Mouse (Mus musculus) erythroblast, adult 5-6 weeks (primary cell): Measurements from ENCODE around the gene Gm2696. TPM values are rescaled to one million over a fixed set of nuclear protein-coding genes. Genes with fewer than 3 reads are reported as not detected.

ENCODE experiments used
- ATAC-seq: replicated peaks from 2 replicates; pipeline ENCODE4 v1.8.0; 2016; ENCODE audit warnings: moderate number of reproducible peaks, mild to moderate bottlenecking, moderate TSS enrichment, inconsistent platforms; ENCODE audit not compliant: poor library complexity, low FRiP score, severe bottlenecking
- total RNA-seq, 2 experiments: library from RNA; stranded (forward) in 1 of 2; stranded (reverse) in 1 of 2; fragments of 150-400 nt in 1 of 2; fragments of 200-764, 138-1000 nt in 1 of 2; gene quantifications; 2 replicates each; pipeline versions ENCODE4 v1.2.3 to v1.2.4; 2015 to 2017; ENCODE audit warnings: low replicate concordance in 2 of 2

Gene Gm2696
- total RNA-seq, 2 experiments from 2014 or later = not detected

DNA sequence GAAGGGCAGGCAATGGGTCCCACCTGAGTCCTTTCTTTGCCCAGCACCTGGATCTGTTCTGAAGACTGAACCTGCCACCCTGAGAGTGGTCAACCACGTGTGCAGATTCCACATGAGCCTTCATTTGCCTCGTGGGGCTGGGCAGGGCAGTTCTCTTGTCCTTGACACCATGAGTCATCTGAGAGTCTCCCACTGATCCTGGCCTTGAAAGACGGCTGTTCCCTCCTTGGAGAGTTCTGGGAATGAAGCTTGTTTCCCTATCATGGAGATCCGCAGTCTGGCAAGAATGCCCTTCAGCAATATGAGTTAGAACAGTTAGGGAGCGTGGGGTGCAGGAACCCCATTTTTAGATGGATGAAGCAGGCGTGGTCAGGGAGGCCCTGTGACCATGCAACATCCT is 24.5 kb downstream of the Gm2696 start:
- ATAC-seq = no peak

DNA sequence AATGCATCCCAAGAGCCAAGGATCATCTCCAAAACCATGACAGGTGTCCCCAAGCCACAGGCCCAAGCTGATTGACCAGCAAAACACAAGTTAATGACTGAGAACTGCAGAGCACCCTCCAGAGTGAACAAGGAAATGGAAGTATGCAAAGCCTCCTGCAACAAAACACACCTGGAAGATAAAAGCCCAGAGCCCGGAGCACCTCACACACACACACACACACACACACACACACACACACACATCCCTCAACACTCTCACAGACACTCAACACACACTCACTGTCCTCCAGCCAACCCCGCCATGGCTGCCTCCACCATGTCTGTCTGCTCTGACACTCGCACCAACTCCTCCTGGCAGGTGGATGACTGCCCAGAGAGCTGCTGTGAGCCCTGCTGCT is 32.0 kb downstream of the Gm2696 start, which contains the start of gene Gm36176:
Gene Gm36176 (plus strand): TSS at position 301 of the 400 bp plus-strand sequence.
- no peak for ATAC-seq

DNA sequence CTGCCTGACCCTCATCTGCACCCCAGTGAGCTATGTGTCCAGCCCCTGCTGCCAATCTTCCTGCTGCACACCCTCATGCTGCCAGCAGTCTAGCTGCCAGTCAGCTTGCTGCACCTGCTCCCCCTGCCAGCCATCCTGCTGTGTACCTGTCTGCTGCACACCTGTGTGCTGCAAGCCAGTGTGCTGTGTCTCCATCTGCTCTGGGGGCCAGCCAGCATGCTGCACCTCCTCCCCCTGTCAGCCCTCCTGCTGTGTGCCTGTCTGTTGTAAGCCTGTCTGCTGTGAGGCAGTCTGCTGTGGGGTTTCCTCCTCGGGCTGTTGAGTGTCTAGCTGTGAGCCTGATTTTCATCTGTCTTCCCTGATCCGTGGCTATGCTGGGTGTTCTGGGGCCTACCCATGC is 32.5 kb downstream of the Gm2696 start:
- ATAC-seq = no peak

DNA sequence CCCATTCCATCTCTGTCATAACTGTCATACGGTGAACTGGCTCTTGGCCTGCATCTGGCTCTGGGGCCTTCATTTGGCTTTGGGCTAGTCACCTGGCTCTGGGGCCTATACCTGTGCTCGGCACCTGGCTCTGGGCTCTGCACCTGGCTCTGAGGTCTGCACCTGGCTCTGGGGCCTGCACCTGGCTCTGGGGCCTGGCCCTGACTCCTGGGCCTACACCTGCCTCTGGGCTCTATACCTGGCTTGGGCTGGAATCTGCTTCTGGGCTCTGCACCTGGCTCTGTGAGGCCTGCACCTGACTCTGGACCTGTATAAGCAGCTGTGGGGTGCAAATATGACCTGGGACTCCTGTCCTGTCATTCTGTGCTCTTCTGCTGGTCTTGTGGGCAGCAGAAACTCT is 33.1 kb downstream of the Gm2696 start:
- ATAC-seq = no peak

DNA sequence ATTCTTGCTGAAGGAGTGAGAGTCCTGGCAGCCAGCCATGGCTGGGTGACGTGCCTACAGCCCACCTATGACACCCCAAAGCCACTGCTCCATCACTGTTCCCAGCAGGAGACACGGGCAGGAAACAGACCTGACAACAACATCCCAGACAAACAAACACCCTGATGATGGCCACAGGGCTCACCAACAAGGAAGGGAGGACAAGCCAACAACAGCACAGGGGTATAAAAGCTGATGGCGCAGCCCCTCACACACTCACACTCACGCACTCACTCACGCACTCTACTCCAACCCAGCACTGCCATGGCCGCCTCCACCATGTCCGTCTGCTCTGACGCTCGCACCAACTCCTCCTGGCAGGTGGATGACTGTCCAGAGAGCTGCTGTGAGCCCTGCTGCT is 38.1 kb downstream of the Gm2696 start, which contains the start of gene Gm10318:
Gene Gm10318 (plus strand): TSS at position 301 of the 400 bp plus-strand sequence.
- ATAC-seq = no peak

DNA sequence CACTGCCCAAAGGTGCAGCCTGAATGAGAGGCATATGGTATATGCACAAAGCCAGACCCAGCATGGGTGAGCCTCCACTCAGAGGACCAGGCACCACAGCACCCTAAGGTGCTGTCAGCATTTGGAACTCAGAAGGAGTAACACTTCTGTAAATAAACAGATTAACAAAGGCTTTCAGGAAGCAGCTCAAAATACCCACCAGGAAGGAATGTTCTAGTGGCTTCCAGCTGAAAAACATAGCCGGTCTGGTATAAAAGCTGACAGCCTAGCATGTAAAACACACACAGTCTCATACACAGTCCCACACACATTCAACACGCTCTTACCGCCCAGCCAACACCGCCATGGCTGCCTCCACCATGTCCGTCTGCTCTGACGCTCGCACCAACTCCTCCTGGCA is 47.2 kb downstream of the Gm2696 start, which contains the start of gene Gm3285:
Gene Gm3285 (plus strand): TSS at position 301 of the 400 bp plus-strand sequence.
- no peak for ATAC-seq

DNA sequence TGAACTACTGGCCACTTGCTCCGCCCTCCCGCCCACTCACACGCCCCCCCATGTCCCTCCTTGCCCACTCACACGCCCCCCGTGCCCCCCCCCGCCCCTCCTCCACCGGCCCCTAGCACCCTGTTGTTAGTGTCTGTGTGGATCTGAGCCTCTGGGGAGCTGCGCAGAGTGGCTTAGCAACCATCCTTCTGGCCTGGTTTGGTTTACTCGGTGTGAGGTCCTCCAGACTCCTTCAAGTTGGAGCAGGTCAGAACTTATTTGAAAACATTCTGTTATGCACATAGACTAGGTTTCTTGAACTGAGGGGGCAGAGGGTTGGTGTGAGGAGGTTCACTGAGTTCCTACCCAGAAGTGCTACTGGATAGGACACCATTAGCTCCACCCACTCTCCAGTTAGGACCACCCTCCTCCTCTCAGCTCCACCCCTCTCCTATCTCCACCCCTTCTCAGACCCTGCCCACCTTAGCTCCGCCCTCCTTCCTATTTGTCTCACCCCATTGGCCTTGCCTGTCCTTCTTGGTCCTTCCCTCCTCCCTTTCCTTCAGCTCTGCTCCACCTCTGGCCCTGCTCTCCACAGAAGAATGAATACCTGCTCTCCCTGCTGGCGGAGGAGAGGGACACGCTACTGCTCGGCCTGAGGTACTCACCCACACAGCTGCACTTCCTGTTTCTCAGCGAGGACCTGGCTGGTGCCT is 49.7 kb downstream of the Gm2696 start:
- ATAC-seq = peak; percentile 30; the same call in 1 of the 2 replicates

DNA sequence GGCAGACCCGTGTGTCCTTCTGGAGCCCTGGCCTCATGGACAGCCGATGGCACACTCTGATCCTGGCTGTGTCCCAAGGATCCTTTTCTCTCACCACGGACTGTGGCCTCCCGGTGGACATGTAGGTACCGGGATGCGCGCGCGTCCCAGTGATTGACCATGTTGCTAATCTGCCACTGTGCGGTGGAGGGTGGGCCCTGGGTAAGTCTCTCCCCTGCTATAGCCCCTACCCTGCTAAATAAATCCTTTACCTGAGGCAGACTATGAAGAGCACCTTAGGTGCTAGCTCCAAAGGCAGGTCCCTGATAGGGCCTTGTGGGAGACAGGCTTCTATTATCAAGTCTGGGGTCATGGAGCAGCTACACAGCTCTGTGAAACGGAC is 50.3 kb downstream of the Gm2696 start:
- no peak for ATAC-seq

DNA sequence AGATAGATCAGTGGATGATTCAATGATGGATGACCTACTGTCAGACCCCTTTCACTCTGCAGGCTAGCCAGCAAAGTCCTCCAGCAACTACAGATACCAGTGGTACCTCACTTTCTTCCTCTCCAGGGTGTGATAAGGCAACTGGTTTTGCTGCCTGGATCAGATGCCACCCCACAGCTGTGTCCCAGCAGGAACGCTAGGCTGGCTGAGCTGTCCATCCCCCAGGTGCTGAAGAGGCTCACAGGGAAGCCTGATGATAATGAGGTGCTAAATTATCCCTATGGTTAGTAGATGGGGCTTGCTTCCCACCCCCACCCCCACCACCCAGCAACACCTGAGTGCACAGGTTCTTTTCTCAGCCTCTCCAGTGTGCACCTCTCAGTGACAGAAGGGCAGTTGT is 53.1 kb downstream of the Gm2696 start:
- no peak for ATAC-seq

DNA sequence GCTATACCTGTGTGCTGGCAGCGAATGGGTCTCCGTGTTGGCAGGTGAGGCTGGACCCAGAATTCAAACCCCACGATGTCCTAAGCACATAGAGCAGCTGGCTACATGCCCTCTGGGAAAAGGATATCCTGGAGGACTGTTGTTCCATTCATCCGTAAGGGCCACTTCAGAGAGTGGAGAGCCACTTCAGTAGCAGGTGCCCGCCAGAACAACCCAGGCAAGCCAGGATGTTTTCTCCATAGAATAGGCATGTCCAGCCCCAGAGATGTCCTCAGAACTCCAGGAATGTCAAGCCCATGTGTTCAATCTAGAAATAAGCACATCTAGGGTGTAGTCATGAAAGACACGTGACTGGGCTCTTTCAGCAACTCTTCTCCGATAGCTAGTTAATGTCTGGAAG is 55.2 kb downstream of the Gm2696 start:
- no peak for ATAC-seq

DNA sequence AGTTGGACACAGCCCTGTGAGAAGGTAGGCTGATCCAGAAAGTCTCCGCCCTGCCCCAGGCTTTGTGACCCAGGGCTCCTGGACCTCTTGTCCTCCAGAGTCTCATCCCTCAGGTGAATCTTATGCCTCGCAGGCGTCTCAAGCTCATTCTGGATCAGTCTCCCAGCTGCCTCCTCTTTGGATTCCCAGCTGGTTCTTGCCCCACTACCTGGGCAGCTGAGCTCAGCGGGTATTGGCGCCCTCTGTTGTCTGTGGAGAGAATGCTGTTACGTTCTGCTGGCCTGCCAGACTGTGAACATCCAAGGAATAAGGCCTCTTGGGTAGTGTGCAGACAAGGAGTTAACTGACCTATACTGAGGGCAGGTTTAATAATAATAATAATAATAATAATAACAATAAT is 64.5 kb downstream of the Gm2696 start:
- no peak for ATAC-seq

DNA sequence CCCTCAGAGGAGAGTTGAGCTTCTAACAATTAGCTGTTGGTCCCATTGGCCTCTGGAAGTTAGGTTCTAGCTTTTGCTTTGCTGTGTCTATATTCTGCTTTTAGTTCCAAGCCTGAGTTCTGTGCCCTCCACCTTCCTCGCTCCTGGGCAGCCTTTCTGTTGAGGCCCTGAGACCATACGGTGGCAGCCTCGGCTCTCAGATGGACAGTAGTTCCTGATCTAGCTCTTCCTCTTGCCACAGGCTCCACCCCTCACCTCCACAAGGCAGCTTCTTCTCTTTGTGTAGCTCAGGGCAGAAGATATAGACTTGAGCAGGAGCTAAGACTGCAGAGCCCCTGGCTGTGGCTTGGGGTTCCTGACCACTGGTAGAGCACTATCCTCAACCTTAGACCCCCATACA is 65.8 kb downstream of the Gm2696 start:
- no peak for ATAC-seq

DNA sequence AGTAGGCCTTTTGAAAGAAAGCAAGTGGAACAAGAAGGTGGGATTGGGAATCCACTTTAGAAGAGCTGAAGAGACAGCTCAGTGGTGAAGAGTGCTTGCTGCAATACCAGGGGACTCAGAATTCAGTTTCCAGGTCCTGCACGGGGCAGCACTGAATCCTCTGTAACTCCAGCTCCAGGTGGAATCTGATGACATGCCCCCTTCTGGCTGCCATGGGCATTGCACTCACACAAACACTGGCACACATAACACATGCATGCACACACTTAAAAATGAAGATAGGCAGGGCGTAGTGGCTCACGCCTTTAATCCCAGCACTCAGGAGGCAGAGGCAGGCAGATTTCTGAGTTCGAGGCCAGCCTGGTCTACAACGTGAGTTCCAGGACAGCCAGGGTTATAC is 68.1 kb downstream of the Gm2696 start:
- no peak for ATAC-seq

Other genes with a start within 250 kb of the Gm2696 start
Only the 30 nearest of the 33 such genes appear.
- 6.3 and 20.2 TPM in 2 replicates for gene Sumo3, start 208.6 kb upstream of the Gm2696 start, total RNA-seq (2015; ENCODE audit: low replicate concordance)
- 30.7 and 32.1 TPM in 2 replicates for gene Sumo3, start 208.6 kb upstream of the Gm2696 start, total RNA-seq (2017; ENCODE audit: low replicate concordance)
- gene Gm49325, start 208.5 kb upstream of the Gm2696 start, total RNA-seq (2015; ENCODE audit: low replicate concordance) = not detected in 2 replicates
- gene Gm49325, start 208.5 kb upstream of the Gm2696 start, total RNA-seq (2017; ENCODE audit: low replicate concordance) = not detected in 2 replicates
- 6.1 and 7.5 TPM in 2 replicates for gene Ube2g2, start 192.4 kb upstream of the Gm2696 start, total RNA-seq (2015; ENCODE audit: low replicate concordance)
- gene Ube2g2, start 192.4 kb upstream of the Gm2696 start, total RNA-seq (2017; ENCODE audit: low replicate concordance) = 10.5 and 14.4 TPM in 2 replicates
- gene Tspear, start 128.1 kb upstream of the Gm2696 start, total RNA-seq (2015; ENCODE audit: low replicate concordance) = not detected in 2 replicates
- gene Tspear, start 128.1 kb upstream of the Gm2696 start, total RNA-seq (2017; ENCODE audit: low replicate concordance) = not detected in 2 replicates
- gene Gm19402, start 123.9 kb upstream of the Gm2696 start, total RNA-seq (2015; ENCODE audit: low replicate concordance) = not detected in 2 replicates
- gene Gm19402, start 123.9 kb upstream of the Gm2696 start, total RNA-seq (2017; ENCODE audit: low replicate concordance) = not detected in 2 replicates
- not detected in 2 replicates for gene Gm9508, start 117.4 kb upstream of the Gm2696 start, total RNA-seq (2015; ENCODE audit: low replicate concordance)
- gene Gm9508, start 117.4 kb upstream of the Gm2696 start, total RNA-seq (2017; ENCODE audit: low replicate concordance) = not detected in 2 replicates
- gene Gm10272, start 108.1 kb upstream of the Gm2696 start, total RNA-seq (2015; ENCODE audit: low replicate concordance) = not detected in 2 replicates
- not detected in 2 replicates for gene Gm10272, start 108.1 kb upstream of the Gm2696 start, total RNA-seq (2017; ENCODE audit: low replicate concordance)
- not detected in 2 replicates for gene Gm10024, start 103.2 kb upstream of the Gm2696 start, total RNA-seq (2015; ENCODE audit: low replicate concordance)
- not detected in 2 replicates for gene Gm10024, start 103.2 kb upstream of the Gm2696 start, total RNA-seq (2017; ENCODE audit: low replicate concordance)
- gene Gm10142, start 98.9 kb upstream of the Gm2696 start, total RNA-seq (2015; ENCODE audit: low replicate concordance) = not detected in 2 replicates
- gene Gm10142, start 98.9 kb upstream of the Gm2696 start, total RNA-seq (2017; ENCODE audit: low replicate concordance) = not detected in 2 replicates
- gene Krtap12-1, start 94.1 kb upstream of the Gm2696 start, total RNA-seq (2015; ENCODE audit: low replicate concordance) = not detected in 2 replicates
- gene Krtap12-1, start 94.1 kb upstream of the Gm2696 start, total RNA-seq (2017; ENCODE audit: low replicate concordance) = not detected in 2 replicates
- not detected in 2 replicates for gene Gm10100, start 88.2 kb upstream of the Gm2696 start, total RNA-seq (2015; ENCODE audit: low replicate concordance)
- not detected in 2 replicates for gene Gm10100, start 88.2 kb upstream of the Gm2696 start, total RNA-seq (2017; ENCODE audit: low replicate concordance)
- gene Gm18596, start 72.0 kb upstream of the Gm2696 start, total RNA-seq (2015; ENCODE audit: low replicate concordance) = not detected in 2 replicates
- not detected in 2 replicates for gene Gm18596, start 72.0 kb upstream of the Gm2696 start, total RNA-seq (2017; ENCODE audit: low replicate concordance)
- gene Gm9736, start 63.3 kb upstream of the Gm2696 start, total RNA-seq (2015; ENCODE audit: low replicate concordance) = not detected in 2 replicates
- not detected in 2 replicates for gene Gm9736, start 63.3 kb upstream of the Gm2696 start, total RNA-seq (2017; ENCODE audit: low replicate concordance)
- gene Gm3233, start 55.0 kb upstream of the Gm2696 start, total RNA-seq (2015; ENCODE audit: low replicate concordance) = not detected in 2 replicates
- not detected in 2 replicates for gene Gm3233, start 55.0 kb upstream of the Gm2696 start, total RNA-seq (2017; ENCODE audit: low replicate concordance)
- gene Gm3238, start 43.4 kb upstream of the Gm2696 start, total RNA-seq (2015; ENCODE audit: low replicate concordance) = not detected in 2 replicates
- not detected in 2 replicates for gene Gm3238, start 43.4 kb upstream of the Gm2696 start, total RNA-seq (2017; ENCODE audit: low replicate concordance)
- gene Gm7138, start 37.7 kb upstream of the Gm2696 start, total RNA-seq (2015; ENCODE audit: low replicate concordance) = not detected in 2 replicates
- gene Gm7138, start 37.7 kb upstream of the Gm2696 start, total RNA-seq (2017; ENCODE audit: low replicate concordance) = not detected in 2 replicates
- gene Gm3250, start 32.1 kb upstream of the Gm2696 start, total RNA-seq (2015; ENCODE audit: low replicate concordance) = not detected in 2 replicates
- not detected in 2 replicates for gene Gm3250, start 32.1 kb upstream of the Gm2696 start, total RNA-seq (2017; ENCODE audit: low replicate concordance)
- gene Gm7137, start 26.5 kb upstream of the Gm2696 start, total RNA-seq (2015; ENCODE audit: low replicate concordance) = not detected in 2 replicates
- gene Gm7137, start 26.5 kb upstream of the Gm2696 start, total RNA-seq (2017; ENCODE audit: low replicate concordance) = not detected in 2 replicates
- not detected in 2 replicates for gene Gm9639, start 19.6 kb upstream of the Gm2696 start, total RNA-seq (2015; ENCODE audit: low replicate concordance)
- gene Gm9639, start 19.6 kb upstream of the Gm2696 start, total RNA-seq (2017; ENCODE audit: low replicate concordance) = not detected in 2 replicates
- gene Gm19668, start 15.5 kb upstream of the Gm2696 start, total RNA-seq (2015; ENCODE audit: low replicate concordance) = not detected in 2 replicates
- not detected in 2 replicates for gene Gm19668, start 15.5 kb upstream of the Gm2696 start, total RNA-seq (2017; ENCODE audit: low replicate concordance)
- not detected in 2 replicates for gene Gm9507, start 2.8 kb upstream of the Gm2696 start, total RNA-seq (2015; ENCODE audit: low replicate concordance)
- not detected in 2 replicates for gene Gm9507, start 2.8 kb upstream of the Gm2696 start, total RNA-seq (2017; ENCODE audit: low replicate concordance)
- not detected in 2 replicates for gene Krtap10-4, start 12.4 kb downstream of the Gm2696 start, total RNA-seq (2015; ENCODE audit: low replicate concordance)
- not detected in 2 replicates for gene Krtap10-4, start 12.4 kb downstream of the Gm2696 start, total RNA-seq (2017; ENCODE audit: low replicate concordance)
- gene Krtap10-10, start 21.3 kb downstream of the Gm2696 start, total RNA-seq (2015; ENCODE audit: low replicate concordance) = not detected in 2 replicates
- gene Krtap10-10, start 21.3 kb downstream of the Gm2696 start, total RNA-seq (2017; ENCODE audit: low replicate concordance) = not detected in 2 replicates
- not detected in 2 replicates for gene Gm36176, start 32.1 kb downstream of the Gm2696 start, total RNA-seq (2015; ENCODE audit: low replicate concordance)
- gene Gm36176, start 32.1 kb downstream of the Gm2696 start, total RNA-seq (2017; ENCODE audit: low replicate concordance) = not detected in 2 replicates
- gene Gm10318, start 38.2 kb downstream of the Gm2696 start, total RNA-seq (2015; ENCODE audit: low replicate concordance) = not detected in 2 replicates
- not detected in 2 replicates for gene Gm10318, start 38.2 kb downstream of the Gm2696 start, total RNA-seq (2017; ENCODE audit: low replicate concordance)
- gene Gm3285, start 47.3 kb downstream of the Gm2696 start, total RNA-seq (2015; ENCODE audit: low replicate concordance) = not detected in 2 replicates
- not detected in 2 replicates for gene Gm3285, start 47.3 kb downstream of the Gm2696 start, total RNA-seq (2017; ENCODE audit: low replicate concordance)
- not detected in 2 replicates for gene Lrrc3, start 87.9 kb downstream of the Gm2696 start, total RNA-seq (2015; ENCODE audit: low replicate concordance)
- gene Lrrc3, start 87.9 kb downstream of the Gm2696 start, total RNA-seq (2017; ENCODE audit: low replicate concordance) = not detected in 2 replicates
- 3.1 and 5.4 TPM in 2 replicates for gene Trpm2, start 155.9 kb downstream of the Gm2696 start, total RNA-seq (2015; ENCODE audit: low replicate concordance)
- gene Trpm2, start 155.9 kb downstream of the Gm2696 start, total RNA-seq (2017; ENCODE audit: low replicate concordance) = 3.4 and 9.8 TPM in 2 replicates
- gene 1810043G02Rik, start 163.8 kb downstream of the Gm2696 start, total RNA-seq (2015; ENCODE audit: low replicate concordance) = 0.77 and 3.1 TPM in 2 replicates
- 0.28 and 0.68 TPM in 2 replicates for gene 1810043G02Rik, start 163.8 kb downstream of the Gm2696 start, total RNA-seq (2017; ENCODE audit: low replicate concordance)
- gene Pfkl, start 195.4 kb downstream of the Gm2696 start, total RNA-seq (2015; ENCODE audit: low replicate concordance) = 0.96 and 1.5 TPM in 2 replicates
- gene Pfkl, start 195.4 kb downstream of the Gm2696 start, total RNA-seq (2017; ENCODE audit: low replicate concordance) = 7.3 and 11.6 TPM in 2 replicates